Mouse (Mus musculus): ENCODE data around the gene A930033H14Rik. TPM values are rescaled to one million over a fixed set of nuclear protein-coding genes. Genes with fewer than 3 reads are reported as not detected.

The A930033H14Rik gene
- polyA plus RNA-seq, 1 experiment from 2014 or later: 1.1 TPM

GRCm38 (mm10) chr10:69219289-69219626, 6.4 kb upstream of the A930033H14Rik start:
- no peak overlapping the region for H3K4me2 ChIP-seq (ENCODE audit: low read length)
- H3K9ac ChIP-seq (replicated peaks; ENCODE audit: low read depth, low read length): no peak overlapping the region
- H3K27me3 ChIP-seq (replicated peaks; ENCODE audit: control insufficient read depth, insufficient read depth, low read length): no peaks in the 10 kb centered on the region
- H3K27ac ChIP-seq (ENCODE audit: low read length): no peak overlapping the region
- no peak for ATAC-seq
- 92% methylated on average over 2 of the region's 2 CpGs for WGBS
- peaks cover under 1% of the 10 kb centered on the region; the same call in 1 of the 2 replicates for H3K4me1 ChIP-seq (replicated peaks; ENCODE audit: control insufficient read depth, insufficient read depth, low read length)
- H3K9me3 ChIP-seq (ENCODE audit: control insufficient read depth, low read length): no peaks in the 10 kb centered on the region
- no peak overlapping the region for H3K4me3 ChIP-seq (replicated peaks; ENCODE audit: low read length)
- no peaks in the 10 kb centered on the region; the same call in 1 of the 2 replicates for H3K36me3 ChIP-seq (ENCODE audit: control insufficient read depth, insufficient read depth)

- H3K4me3 ChIP-seq (replicated peaks; ENCODE audit: low read length): no peak overlapping the region
- H3K4me1 ChIP-seq (replicated peaks; ENCODE audit: control insufficient read depth, insufficient read depth, low read length): peaks cover 6% of the 10 kb centered on the region
- no peak overlapping the region for H3K4me2 ChIP-seq (ENCODE audit: low read length)
- H3K9me3 ChIP-seq (ENCODE audit: control insufficient read depth, low read length): no peaks in the 10 kb centered on the region
- no peaks in the 10 kb centered on the region for H3K27me3 ChIP-seq (replicated peaks; ENCODE audit: control insufficient read depth, insufficient read depth, low read length)
- no peaks in the 10 kb centered on the region; the same call in 1 of the 2 replicates for H3K36me3 ChIP-seq (ENCODE audit: control insufficient read depth, insufficient read depth)
- no peak overlapping the region for H3K9ac ChIP-seq (replicated peaks; ENCODE audit: low read depth, low read length)
- WGBS: 94% methylated on average over 14 of the region's 14 CpGs
- no peak overlapping the region for H3K27ac ChIP-seq (ENCODE audit: low read length)
- no peak for ATAC-seq
Observed at GRCm38 (mm10) chr10:69218458-69219288, 5.8 kb upstream of the A930033H14Rik start.

GRCm38 (mm10) chr10:69217127-69217690, 4.3 kb upstream of the A930033H14Rik start:
- Histone ChIP-seq H3K4me1 (replicated peaks; ENCODE audit: control insufficient read depth, insufficient read depth, low read length) (peaks cover 8% of the 10 kb centered on the region), H3K27ac (ENCODE audit: low read length) (no peak overlapping the region), H3K4me3 (replicated peaks; ENCODE audit: low read length) (no peak overlapping the region), H3K27me3 (replicated peaks; ENCODE audit: control insufficient read depth, insufficient read depth, low read length) (no peaks in the 10 kb centered on the region), H3K36me3 (ENCODE audit: control insufficient read depth, insufficient read depth) (no peaks in the 10 kb centered on the region; the same call in 1 of the 2 replicates), H3K9ac (replicated peaks; ENCODE audit: low read depth, low read length) (no peak overlapping the region), H3K9me3 (ENCODE audit: control insufficient read depth, low read length) (no peaks in the 10 kb centered on the region), H3K4me2 (ENCODE audit: low read length) (no peak overlapping the region)
- no peak for ATAC-seq
- 93% methylated on average over 4 of the region's 4 CpGs for WGBS

GRCm38 (mm10) chr10:69213986-69214385, 1.1 kb upstream of the A930033H14Rik start:
- no peak for ATAC-seq
- peaks cover 16% of the 10 kb centered on the region for H3K4me1 ChIP-seq (replicated peaks; ENCODE audit: control insufficient read depth, insufficient read depth, low read length)
- peak overlapping the region; percentile 78 for H3K4me3 ChIP-seq (replicated peaks; ENCODE audit: low read length)
- no peaks in the 10 kb centered on the region for H3K27me3 ChIP-seq (replicated peaks; ENCODE audit: control insufficient read depth, insufficient read depth, low read length)
- 25% methylated on average over 5 of the region's 5 CpGs for WGBS
- no peaks in the 10 kb centered on the region for H3K9me3 ChIP-seq (ENCODE audit: control insufficient read depth, low read length)
- H3K4me2 ChIP-seq (ENCODE audit: low read length): peak overlapping the region; percentile 85
- peak overlapping the region; percentile 99 for H3K9ac ChIP-seq (replicated peaks; ENCODE audit: low read depth, low read length)
- H3K27ac ChIP-seq (ENCODE audit: low read length): no peak overlapping the region
- no peaks in the 10 kb centered on the region; the same call in 1 of the 2 replicates for H3K36me3 ChIP-seq (ENCODE audit: control insufficient read depth, insufficient read depth)

- no peaks in the 10 kb centered on the region; the same call in 1 of the 2 replicates for H3K36me3 ChIP-seq (ENCODE audit: control insufficient read depth, insufficient read depth)
- ATAC-seq: peak; percentile 32
- peak overlapping the region; percentile 78 for H3K4me3 ChIP-seq (replicated peaks; ENCODE audit: low read length)
- no peaks in the 10 kb centered on the region for H3K27me3 ChIP-seq (replicated peaks; ENCODE audit: control insufficient read depth, insufficient read depth, low read length)
- 0% methylated on average over 21 of the region's 21 CpGs for WGBS
- H3K4me1 ChIP-seq (replicated peaks; ENCODE audit: control insufficient read depth, insufficient read depth, low read length): peaks cover 16% of the 10 kb centered on the region
- peak overlapping the region; percentile 85 for H3K4me2 ChIP-seq (ENCODE audit: low read length)
- H3K27ac ChIP-seq (ENCODE audit: low read length): peak overlapping the region; percentile 97
- peak overlapping the region; percentile 99 for H3K9ac ChIP-seq (replicated peaks; ENCODE audit: low read depth, low read length)
- H3K9me3 ChIP-seq (ENCODE audit: control insufficient read depth, low read length): no peaks in the 10 kb centered on the region; the same call in 1 of the 2 replicates
Observed at GRCm38 (mm10) chr10:69213451-69213877, 566 bp upstream of the A930033H14Rik start.

GRCm38 (mm10) chr10:69211976-69212375, 922 bp downstream of the A930033H14Rik start:
- no peak for ATAC-seq

GRCm38 (mm10) chr10:69211560-69211959, 1.3 kb downstream of the A930033H14Rik start:
- Histone ChIP-seq H3K4me3 (replicated peaks; ENCODE audit: low read length) (peak overlapping the region; percentile 78), H3K9ac (replicated peaks; ENCODE audit: low read depth, low read length) (peak overlapping the region; percentile 99), H3K9me3 (ENCODE audit: control insufficient read depth, low read length) (no peaks in the 10 kb centered on the region; the same call in 1 of the 2 replicates), H3K27me3 (replicated peaks; ENCODE audit: control insufficient read depth, insufficient read depth, low read length) (no peaks in the 10 kb centered on the region), H3K36me3 (ENCODE audit: control insufficient read depth, insufficient read depth) (no peaks in the 10 kb centered on the region), H3K4me2 (ENCODE audit: low read length) (peak overlapping the region; percentile 85), H3K27ac (ENCODE audit: low read length) (no peak overlapping the region), H3K4me1 (replicated peaks; ENCODE audit: control insufficient read depth, insufficient read depth, low read length) (peaks cover 16% of the 10 kb centered on the region)
- no peak for ATAC-seq
- WGBS: 60% methylated on average over 8 of the region's 8 CpGs

More at GRCm38 (mm10) chr10:69211976-69212375, 922 bp downstream of the A930033H14Rik start:
- Histone ChIP-seq H3K9ac (replicated peaks; ENCODE audit: low read depth, low read length) (peak overlapping the region; percentile 99), H3K4me2 (ENCODE audit: low read length) (peak overlapping the region; percentile 85), H3K4me1 (replicated peaks; ENCODE audit: control insufficient read depth, insufficient read depth, low read length) (peaks cover 16% of the 10 kb centered on the region), H3K36me3 (ENCODE audit: control insufficient read depth, insufficient read depth) (no peaks in the 10 kb centered on the region), H3K9me3 (ENCODE audit: control insufficient read depth, low read length) (no peaks in the 10 kb centered on the region; the same call in 1 of the 2 replicates), H3K27ac (ENCODE audit: low read length) (no peak overlapping the region), H3K4me3 (replicated peaks; ENCODE audit: low read length) (peak overlapping the region; percentile 78), H3K27me3 (replicated peaks; ENCODE audit: control insufficient read depth, insufficient read depth, low read length) (no peaks in the 10 kb centered on the region)
- 5% methylated on average over 14 of the region's 14 CpGs for WGBS

GRCm38 (mm10) chr10:69210659-69211058, 2.2 kb downstream of the A930033H14Rik start:
- Histone ChIP-seq H3K4me1 (replicated peaks; ENCODE audit: control insufficient read depth, insufficient read depth, low read length) (peaks cover 16% of the 10 kb centered on the region), H3K4me3 (replicated peaks; ENCODE audit: low read length) (no peak overlapping the region), H3K36me3 (ENCODE audit: control insufficient read depth, insufficient read depth) (no peaks in the 10 kb centered on the region), H3K4me2 (ENCODE audit: low read length) (no peak overlapping the region), H3K27ac (ENCODE audit: low read length) (no peak overlapping the region), H3K9me3 (ENCODE audit: control insufficient read depth, low read length) (no peaks in the 10 kb centered on the region; the same call in 1 of the 2 replicates), H3K9ac (replicated peaks; ENCODE audit: low read depth, low read length) (no peak overlapping the region), H3K27me3 (replicated peaks; ENCODE audit: control insufficient read depth, insufficient read depth, low read length) (no peaks in the 10 kb centered on the region)
- 89% methylated on average over 5 of the region's 5 CpGs for WGBS
- ATAC-seq: no peak

- H3K9me3 ChIP-seq (ENCODE audit: control insufficient read depth, low read length): no peaks in the 10 kb centered on the region; the same call in 1 of the 2 replicates
- no peak overlapping the region for H3K4me2 ChIP-seq (ENCODE audit: low read length)
- 93% methylated on average over 10 of the region's 10 CpGs for WGBS
- no peaks in the 10 kb centered on the region for H3K27me3 ChIP-seq (replicated peaks; ENCODE audit: control insufficient read depth, insufficient read depth, low read length)
- no peaks in the 10 kb centered on the region for H3K36me3 ChIP-seq (ENCODE audit: control insufficient read depth, insufficient read depth)
- ATAC-seq: no peak
- H3K4me1 ChIP-seq (replicated peaks; ENCODE audit: control insufficient read depth, insufficient read depth, low read length): peaks cover 16% of the 10 kb centered on the region
- no peak overlapping the region for H3K4me3 ChIP-seq (replicated peaks; ENCODE audit: low read length)
- H3K27ac ChIP-seq (ENCODE audit: low read length): no peak overlapping the region
- H3K9ac ChIP-seq (replicated peaks; ENCODE audit: low read depth, low read length): no peak overlapping the region
Observed at GRCm38 (mm10) chr10:69210006-69210405, 2.9 kb downstream of the A930033H14Rik start.
